Mouse (Mus musculus) left cerebral cortex, adult 9 months (tissue): Measurements from ENCODE around the gene Lclat1.

Experiments used
- DNase-seq, 2 experiments: peaks; one replicate each; pipeline ENCODE4 v3.0.0; 2022; ENCODE audit warnings: low spot score in 2 of 2

Gene Lclat1

DNA sequence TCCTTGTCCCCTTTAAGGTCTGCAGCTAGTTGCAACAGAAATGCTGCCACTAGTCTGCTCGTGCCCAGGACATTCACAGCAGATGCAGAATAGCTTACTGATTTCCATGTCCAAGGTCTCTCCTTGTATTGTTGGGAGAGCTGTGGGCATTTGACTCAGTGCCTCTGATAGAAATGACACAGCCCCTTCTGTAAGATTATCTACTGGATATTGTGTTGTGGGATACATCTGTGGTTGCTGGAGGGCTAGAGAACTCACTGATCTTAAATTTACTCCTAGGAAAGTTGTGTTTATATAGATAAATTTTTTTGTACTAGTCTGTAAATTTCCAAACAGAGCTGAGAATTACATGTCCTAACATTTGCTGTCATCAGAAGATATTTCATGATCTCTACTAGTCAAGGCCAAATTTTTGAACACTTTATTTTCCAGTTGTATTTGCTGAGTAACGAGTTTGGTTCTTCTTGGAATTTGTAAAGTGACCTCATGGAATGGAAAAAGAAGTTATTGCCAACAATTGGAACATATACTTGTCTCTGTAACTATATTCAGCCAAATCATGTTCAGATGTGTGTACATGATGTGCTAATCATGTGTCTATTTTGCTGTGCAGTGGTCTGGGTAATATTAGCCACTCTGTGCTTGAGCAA lies 87.4 kb downstream of the Lclat1 start:
- DNase-seq, result no peak

DNA sequence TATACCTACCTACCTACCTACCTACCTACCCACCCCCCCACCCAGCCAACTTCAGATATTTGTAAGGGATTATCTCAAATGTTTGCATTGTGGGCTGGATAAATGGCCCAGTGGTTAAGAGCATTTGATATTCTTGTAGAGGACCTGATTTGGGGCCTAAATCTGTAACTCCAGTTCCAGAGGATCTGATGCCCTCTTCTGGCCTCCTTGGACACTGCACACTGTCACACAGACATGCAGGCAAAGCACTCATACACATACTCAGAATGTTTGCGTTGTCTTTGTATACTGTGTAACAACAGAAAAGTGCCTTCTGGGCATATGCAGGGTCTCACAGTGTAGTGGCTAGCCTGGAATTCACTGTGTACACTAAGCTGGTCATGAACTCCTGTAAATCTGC lies 88.4 kb downstream of the Lclat1 start:
- no peak for DNase-seq

DNA sequence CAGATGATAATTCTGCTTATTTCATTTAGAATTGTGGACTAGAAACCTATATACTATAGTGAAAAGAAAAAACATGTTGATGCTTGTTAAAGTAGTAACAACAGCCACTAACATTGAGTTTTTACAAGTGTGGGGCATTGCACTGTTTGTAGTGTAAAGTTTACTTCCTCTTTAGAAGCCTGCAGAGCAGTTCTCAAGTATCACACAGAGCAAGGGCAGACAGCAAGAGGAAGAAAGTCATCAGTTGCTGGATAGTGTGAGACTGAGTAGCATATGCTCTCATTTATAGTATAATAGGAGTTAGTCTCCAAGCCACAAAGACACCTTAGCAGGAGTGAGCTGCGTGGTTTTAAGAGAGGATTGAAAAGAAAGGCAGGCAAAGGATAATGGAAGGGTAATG lies 89.9 kb downstream of the Lclat1 start:
- no peak for DNase-seq

DNA sequence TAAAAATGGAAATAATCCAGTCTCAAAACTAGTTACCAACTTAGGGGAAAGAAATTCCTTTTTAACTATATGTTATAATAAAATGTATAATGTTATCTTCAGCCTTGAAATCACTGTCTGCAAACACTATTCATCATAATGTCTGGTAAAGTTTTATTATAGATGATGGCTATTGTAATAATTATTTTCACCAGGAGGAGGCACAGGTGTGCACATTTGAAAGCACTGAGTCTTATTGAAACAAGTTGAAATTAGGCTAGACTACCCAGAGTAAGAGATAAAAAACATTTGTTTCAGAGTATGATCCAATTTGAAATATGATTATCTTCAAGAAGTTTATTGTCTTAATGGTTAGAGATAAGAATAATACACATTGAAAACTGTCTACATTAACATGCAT lies 91.6 kb downstream of the Lclat1 start:
- no peak for DNase-seq

DNA sequence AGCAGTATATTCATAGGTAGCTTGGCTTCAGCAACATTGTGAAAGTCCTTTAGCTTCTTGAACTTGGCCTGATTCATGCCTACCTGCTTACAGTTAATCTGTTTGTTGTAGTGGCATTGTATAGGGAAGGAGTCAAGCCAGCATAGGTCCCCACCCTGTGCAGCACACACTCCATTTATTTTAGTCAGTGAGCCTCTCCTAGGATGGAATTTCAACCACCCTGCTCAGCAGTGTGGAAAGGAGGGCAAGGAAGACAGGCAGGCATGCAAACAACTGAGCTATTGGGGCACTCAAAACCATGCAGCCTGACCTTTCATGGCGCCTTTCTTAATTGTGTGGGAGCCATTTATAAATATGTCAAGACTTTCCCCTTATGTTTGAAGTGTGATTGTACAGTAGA lies 92.6 kb downstream of the Lclat1 start:
- no peak for DNase-seq

DNA sequence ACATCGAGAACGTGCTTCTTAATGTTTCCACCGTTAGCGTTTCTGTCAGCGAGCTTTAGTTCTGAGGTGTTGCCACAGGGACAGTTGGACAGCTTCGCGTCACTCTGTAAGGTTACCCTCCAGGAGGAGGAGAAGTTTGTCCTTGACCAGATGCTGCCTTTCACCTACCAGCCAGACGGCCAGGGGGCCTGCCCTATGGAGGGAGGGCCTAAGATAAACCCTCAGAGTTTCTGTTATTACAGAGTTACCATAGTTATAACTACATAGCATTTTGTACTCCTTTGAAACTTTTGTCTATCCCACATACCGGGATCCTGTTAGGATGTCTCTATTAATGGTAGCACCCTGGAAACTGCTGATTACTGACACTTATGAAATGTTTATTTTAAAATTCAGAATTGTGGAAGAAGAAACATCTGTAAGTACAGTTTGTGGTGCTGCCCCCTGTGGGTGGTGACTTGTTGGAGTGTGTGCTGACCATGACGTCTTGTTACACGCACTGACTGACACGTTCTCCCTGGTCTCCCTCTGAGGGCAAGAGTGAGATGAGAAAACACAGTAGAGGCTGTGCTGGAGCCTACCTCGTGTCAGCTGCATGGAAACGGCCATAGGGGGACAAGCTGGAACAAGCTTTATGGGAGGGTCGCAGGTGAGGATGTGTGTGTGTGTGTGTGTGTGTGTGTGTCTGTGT lies 96.0 kb downstream of the Lclat1 start:
- no peak for DNase-seq

DNA sequence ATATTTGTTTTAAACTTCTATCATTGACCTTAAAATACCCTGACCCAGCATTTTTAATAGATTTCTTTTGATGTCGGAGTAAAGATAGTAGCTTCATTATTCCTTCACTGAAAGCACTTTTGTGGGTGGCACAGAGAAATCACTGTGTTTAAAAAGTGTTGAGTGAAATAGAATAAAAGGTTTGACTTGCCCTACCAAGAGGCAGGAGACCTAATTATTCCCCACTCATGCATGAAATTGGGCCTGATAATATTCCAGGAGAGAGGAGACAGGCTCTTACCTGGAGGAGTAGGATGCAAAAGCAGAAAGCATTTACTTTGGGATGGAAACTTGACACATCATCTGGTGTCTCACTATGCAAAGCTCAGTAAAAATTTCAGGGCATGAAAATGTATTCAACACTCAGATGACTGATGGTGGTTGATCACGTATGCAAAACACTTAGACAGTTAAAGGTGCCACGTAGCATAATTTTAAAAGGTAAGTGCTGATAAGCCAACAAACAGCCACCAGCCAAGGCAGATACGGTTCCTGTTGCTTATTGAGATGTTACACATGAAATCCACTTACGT lies 103.3 kb downstream of the Lclat1 start:
- peak in 1 of 2 experiments; percentile 66 for DNase-seq

DNA sequence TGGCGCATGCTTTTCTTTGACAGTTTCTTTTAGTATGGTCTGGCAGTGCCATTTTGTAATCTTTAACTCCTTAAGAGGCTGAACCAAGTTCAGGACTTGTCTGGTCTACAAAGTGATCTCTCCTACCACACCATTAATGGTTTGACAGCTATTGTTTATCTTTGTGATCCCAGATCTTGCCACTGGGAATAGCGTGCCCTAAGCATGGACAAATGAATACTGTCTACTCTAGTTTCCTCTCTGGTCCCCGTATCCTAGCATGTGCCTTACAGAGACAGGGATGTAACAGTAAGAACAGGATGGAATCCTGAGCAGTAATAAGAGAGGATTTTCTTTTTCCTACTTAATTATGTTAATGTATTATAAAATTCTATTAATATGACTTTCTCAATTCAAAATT lies 105.0 kb downstream of the Lclat1 start:
- no peak for DNase-seq

DNA sequence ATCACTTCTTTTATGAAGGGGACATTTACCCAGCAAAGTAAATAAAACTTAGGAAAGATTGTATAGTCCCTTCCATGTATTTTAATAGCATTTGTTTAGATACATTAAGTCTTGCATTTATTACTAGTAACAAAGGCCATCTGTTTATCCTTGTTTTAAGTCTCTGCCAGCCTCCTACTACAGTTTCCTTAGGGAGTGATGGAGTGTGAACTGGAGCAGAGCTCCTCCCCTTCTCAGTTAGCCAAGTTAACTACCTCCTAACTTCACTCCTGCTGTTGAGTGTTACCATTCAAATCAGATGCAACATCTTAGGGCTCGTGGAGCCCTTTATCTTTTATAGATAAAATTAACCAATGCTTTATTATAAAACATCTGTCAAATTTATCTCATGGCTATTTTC lies 105.4 kb downstream of the Lclat1 start:
- no peak for DNase-seq

DNA sequence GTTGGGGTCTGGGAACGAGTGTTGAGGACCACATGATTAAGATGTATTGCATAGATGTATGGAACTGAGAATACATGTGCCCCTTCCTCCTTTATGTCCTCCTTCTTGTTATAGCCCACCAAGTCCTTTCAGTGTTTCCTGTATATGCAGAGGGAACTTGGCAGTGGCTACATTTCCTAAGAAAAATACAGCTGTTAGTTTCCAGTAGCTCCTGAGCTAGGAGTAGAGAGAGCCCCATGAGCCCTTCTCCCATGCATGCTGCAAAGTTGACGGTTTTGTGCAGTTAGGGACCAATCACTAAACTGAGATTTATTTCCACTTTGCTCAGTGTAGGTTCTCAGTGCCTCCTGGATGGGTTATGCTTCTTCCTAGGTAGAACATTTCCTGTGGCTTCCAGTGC lies 105.9 kb downstream of the Lclat1 start:
- no peak for DNase-seq

DNA sequence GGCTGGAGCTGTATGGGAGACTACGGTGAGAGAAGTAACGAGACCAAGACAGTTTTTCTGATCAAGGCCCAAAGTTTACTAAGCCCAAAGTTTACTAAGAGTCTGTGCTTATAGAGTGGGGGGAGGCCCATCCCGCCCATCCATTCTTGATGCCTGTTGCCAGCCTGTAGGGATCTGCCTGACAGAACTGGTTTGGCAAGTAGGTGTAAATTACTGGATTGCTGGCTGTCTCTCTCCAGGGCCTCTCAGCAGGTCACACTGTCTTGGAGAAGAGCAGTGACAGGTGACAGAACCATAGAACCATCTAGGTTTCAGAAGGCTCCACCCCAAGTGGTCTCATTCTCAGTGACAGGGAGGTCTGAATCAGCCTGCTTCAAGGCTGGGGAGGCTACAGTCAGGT lies 109.5 kb downstream of the Lclat1 start:
- DNase-seq, result no peak

DNA sequence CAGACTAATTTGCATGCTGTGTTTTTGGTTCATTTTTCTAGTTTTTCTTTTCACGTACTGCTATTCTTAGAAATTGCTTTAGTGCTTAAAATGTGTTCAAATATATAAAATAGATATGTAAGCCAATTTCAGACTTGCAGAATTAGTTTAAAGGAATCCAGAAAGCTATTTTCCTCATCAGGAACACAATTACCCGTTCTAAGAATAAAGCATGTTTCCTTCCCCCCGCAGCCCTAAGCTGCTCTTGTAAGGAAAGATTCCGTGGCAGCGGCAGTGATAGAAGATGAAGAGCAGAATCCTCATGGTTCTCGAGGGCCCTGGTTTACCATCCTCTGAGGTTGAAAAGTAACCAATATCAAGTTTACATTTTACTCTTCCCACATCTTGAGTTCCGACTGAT lies 113.0 kb downstream of the Lclat1 start:
- DNase-seq, result no peak

DNA sequence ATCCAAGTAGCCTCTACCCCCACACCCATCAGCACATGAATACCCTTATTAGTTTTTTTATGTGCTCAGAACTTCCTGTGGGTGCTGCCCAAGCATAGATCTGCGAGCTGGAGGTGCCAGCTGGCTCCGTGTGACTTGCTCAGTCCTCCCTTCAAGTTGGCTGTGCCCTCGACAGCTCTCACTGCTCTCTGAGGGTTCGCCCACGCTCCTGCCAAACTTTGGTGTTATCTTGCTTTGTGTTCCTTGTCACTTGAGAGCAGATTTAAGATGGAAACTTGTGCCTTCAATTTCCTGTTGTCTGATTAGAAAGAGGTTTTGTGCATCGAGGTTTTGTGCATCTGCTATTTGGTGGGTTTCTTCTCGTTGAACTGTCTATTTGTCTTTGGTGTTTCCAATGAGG lies 114.3 kb downstream of the Lclat1 start:
- DNase-seq, result no peak

DNA sequence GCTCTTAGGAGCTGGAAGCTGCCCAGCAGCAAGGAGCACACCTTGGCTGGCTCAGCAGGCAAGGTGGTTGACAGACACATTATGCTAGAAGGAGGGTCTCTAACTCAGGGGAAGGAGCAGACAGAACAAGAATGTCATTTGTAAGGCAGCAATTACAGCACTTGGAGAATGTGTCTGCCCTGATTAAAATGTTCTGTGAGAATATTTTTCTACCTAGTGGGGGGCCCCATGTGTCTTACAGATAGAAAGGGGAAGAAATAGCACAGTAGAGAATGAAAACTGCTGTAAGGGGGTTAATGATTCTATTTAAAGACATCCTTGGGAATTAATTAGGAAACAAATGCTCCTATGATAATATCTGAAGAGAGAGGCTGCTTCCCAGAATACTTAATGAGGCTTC lies 117.7 kb downstream of the Lclat1 start:
- no peak for DNase-seq

DNA sequence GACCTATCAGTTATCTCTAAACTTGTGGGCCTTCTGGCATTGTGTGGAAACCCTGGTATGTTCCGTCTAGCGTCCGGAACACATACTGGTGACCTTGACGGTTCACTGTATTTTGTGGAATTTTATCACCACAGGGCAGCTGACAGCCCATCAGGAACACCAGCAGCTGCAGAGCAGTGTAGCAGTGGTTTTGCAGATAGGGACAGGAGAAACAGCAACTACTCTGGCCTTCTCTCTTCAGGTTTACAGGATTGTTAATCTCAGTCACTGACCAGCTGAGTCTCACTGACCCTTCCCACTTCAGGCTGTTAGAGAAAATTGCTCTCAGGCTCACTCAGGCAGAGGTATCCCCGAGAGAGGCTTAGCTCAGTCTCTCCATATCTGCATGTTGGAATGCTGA lies 118.2 kb downstream of the Lclat1 start:
- no peak for DNase-seq

DNA sequence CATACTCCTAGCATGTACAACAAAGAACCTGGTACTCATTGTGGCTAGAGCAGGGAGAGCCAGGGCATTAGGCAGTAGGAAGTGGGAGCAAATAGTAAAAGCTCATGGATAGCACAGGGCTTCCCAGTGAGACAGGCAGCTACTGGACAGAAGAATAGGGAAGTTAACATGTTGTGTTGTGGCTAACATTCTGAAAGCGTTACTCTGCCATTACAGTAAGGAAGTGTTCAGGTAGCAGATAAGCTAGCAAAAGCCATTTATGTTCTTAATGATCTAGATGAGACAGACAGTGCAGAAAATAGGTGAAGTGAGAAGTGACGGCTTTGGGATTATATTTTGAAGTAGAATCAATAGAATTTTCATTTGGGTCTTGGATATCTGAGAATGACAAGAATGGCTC lies 118.8 kb downstream of the Lclat1 start:
- no peak for DNase-seq

DNA sequence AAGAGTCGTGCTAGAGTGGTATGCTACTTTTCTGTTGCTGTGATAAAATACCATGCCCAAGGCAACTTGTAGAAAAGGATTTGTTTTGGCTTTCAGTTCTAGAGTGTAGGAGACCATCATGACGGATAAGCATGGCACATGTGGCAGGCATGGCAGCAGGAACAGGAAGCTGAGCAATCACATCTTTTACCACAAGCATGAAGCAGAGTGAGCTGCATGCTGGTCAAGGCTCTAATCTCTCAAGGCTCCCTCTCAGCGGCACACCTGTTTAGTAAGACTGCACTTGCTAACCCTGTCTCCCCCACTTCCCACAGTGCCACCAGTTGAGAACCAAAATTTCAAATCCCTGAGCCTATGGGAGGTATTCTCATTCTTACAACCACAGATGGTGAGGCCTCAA lies 119.6 kb downstream of the Lclat1 start:
- no peak for DNase-seq

DNA sequence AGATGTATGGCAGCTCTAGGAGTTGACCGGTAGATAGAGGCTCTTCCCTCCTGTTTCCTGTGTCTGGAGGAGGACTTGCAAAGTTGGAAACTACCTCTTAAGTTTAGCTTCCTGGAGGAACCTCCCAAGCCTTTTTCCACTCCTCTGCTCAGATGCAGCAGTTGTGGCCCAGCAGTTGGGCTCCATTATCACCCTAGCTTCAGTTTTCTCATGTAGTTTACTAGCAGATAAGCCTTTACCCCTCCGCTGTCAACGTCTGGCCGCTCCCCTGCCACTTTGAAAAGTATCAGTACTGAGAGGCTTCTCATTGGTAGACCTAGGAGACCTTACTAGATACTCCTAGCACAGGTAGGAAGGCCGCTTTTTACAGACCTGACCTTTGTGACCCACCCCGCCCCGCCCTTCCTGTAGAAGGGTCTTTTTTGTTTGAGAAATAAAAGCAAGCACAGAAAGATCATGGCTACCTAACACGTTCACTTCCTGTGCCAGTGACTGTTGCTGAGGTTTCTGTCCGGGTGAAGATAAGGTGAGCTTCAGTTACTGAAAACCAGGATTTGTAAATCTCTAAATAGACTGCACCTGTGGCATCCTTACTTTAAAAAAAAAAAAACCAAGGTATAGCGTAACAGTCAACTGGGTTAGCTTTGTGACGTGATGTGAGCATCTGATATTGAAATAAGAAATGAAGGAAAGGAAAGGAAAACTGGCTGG lies 121.8 kb downstream of the Lclat1 start:
- DNase-seq, result no peak

DNA sequence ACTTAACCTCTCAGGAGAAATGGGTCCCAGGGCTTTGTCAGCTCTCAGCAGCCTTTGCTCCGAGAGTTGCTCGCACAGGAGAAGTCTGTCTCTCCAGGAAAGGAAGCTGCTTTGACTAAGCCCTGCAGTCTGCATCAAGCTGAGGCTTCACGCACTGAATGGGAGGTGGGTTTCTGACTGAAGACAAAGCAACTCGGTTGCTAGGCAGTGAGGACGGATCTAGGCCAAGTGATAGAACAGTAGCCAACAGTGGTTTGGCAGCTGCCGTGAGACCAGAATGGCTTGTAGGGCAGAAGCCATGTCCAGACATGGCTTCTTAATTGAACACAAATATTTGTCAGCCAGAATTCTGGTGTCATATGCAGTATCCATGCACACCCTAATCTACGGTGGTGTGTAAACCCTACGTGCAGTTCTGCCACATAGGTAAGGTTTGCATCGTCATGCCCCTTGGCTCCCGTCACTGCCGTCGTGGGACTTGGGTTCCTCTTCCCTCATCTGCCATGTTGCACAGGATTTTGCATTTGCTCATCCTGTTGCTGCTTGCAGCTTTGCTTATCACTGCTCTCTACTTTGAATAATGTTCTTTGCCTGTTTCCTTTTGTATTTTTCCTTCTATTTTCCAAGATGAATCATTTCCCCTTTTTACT lies 122.7 kb downstream of the Lclat1 start:
- no peak for DNase-seq

DNA sequence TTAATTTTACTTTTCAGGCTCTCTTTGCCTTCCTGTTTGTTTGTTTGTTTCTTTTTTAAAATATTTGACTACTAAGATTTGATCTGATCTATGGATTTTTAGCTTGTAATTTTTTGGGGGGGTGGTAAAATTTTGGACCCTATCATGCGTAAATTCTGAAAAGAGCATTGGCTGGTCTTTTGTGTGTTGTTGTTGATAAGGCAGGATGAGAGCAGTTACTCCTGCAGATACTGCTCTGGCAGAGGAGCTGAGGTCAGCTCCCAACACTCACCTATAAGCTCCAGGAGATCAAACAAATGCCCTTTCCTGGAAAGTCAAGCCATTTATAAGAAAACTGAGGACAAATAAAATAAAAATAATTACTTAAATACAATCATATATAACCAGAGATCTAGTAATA lies 123.6 kb downstream of the Lclat1 start:
- no peak for DNase-seq

DNA sequence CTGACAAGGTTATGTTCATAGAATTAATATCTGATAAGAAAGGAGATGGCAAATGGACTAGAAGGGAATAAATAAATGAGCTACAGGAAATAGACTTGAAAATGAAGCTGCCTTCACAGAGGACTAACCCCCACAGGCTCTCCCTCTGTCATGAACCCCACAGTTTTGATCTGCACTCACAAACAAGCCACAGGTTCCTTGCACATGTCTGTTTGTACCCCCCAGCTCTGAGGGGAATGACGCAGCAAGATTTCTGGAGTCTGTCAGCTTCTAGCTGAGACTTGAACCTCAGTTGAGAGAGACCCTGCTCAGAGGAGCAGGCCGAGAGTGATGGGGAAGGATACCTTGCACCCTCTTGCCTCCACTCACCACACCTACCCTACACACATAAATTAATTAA lies 124.8 kb downstream of the Lclat1 start:
- DNase-seq, result no peak

DNA sequence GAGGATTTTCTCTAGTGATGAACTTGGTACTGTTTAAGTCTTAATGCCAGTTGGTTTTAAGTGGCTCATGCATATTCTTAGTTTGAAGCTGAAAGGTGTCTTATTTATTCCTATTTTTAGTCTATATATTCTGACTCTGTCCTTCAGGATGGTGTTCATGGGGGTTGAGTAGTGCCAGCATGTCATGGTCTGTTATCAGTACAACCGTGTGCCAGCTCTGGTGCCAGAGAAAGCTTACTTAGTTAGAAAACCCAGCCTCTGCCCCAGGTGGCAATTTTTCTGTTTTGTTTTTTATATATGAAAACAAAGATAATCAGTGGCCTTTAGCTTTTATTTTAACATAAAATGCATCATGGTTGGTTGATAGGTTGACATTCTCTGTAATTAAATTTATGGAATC lies 126.2 kb downstream of the Lclat1 start:
- no peak for DNase-seq
